Mouse (Mus musculus) CH12F3 (cell line): Measurements from ENCODE around the gene Arl6ip1.

Experiments used
- in situ Hi-C: fragments of 300-500 bp; cut with MboI; formaldehyde crosslinking; loops from 2 replicates; pipeline ENCODE4 v1.14.3; 2020; ENCODE audit warnings: low sequenced_read_pairs

Gene Arl6ip1

DNA sequence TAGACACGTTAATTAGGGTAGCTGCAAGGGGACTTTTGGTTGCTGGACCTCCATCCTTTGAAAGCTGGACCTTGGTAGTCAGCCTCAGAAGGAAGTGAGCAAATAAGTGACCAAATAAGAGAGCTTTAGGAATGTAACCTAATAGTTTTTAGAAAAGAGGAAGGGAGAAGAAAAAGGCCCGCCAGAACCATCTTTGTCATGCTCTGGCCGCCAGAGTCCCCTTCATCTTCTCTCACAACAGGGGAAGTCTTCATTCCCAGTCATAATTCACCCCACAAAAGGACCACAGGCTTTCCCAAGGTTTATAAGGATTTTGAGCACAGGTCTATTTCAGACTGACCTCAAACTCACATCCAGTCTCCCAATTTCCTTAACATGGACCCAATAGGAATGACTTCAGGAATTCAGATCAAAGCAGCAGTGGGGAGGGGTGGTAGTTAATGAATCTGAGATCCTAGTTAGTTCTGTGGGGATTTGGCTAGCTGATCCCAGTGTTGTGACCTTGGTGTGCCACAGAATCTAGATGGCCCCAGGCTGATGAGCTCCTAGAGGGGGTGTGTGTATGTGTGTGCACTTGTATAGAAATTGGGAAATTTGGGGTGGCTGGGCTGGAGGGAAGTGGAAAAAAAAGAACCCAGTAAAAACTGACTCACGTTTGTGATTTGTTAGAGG is 11.8 kb downstream of the Arl6ip1 start:
- in situ Hi-C loops: no loop called here

DNA sequence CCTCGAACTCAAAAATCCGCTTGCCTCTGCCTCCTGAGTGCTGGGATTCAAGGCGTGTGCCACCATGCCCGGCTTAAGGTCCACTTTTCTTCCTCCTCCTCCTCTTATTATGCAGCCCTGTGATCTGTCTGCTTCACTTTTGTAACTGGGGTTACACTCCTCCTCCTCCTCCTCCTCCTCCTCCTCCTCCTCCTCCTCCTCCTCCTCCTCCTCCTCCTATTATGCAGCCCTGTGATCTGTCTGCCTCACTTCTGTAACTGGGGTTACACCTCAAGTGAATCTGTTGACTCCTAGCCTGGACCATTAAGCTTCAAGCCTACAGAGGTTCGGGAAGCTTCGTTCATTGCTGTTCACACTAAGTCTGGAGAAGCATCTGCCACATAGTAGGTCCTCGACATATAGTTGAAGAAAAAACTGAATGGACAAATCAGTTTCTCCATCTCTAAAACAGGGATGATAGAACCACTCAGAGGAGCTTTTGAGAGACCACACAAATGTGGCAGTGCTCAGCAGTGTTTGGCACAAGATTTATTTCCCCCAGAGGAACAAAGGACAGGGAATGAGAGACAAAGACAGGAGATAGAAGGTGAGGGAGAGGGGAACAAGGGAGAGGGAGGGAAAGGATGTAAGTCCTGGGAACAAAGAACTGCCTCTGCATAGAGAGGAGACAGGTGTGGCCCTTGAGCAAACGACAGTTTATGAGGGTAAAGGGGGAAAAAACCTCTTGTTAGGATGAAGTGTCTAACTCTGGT is 12.5 kb downstream of the Arl6ip1 start:
- in situ Hi-C loops: no loop called here

GRCm38 (mm10) chr7:118115877-118116568 is 13.4 kb downstream of the Arl6ip1 start, which contains the start of gene Rps15a:
Rps15a (minus strand) TSS chr7:118116188.
- in situ Hi-C loops: no loop called here

DNA sequence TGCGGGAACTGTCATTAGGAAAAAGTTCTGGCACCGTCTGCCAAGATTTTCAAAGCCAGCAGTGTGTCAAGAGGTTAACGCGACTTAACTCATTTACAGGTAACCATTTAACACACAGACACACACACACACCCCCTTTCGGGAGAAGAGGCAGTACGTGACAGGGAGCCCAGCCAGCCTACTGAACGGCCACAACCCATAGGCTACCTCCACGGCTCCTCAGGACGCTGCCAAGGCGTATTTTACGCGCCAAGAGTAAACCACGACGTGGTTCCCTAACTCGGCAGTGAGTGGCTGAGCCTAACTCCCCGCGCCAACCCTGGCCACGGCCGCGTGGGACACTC is 14.0 kb downstream of the Arl6ip1 start:
- in situ Hi-C loops: no loop called here

GRCm38 (mm10) chr7:118113541-118114297 is 15.7 kb downstream of the Arl6ip1 start:
- in situ Hi-C loops: no loop called here

GRCm38 (mm10) chr7:118111128-118111527 is 18.3 kb downstream of the Arl6ip1 start:
- in situ Hi-C loops: no loop called here

DNA sequence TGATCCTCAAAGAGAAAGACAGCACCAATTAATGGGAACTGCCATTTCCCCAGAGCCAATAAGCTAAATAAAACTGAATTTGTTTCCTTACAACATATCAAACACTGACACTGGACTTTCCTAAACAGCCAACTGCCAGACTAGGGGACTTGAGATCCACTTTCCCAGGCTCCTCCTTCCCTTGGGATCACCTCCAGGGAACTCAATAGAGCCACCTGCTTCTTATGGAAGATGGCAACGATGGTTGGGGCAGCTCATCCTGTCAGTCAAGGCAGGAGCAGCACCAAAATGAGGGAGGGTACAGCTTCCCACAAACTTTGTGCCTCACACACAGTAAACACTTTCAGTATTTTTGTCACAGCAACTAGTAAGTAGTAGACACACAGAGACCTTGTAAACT is 21.8 kb downstream of the Arl6ip1 start:
- in situ Hi-C loops: no loop called here

DNA sequence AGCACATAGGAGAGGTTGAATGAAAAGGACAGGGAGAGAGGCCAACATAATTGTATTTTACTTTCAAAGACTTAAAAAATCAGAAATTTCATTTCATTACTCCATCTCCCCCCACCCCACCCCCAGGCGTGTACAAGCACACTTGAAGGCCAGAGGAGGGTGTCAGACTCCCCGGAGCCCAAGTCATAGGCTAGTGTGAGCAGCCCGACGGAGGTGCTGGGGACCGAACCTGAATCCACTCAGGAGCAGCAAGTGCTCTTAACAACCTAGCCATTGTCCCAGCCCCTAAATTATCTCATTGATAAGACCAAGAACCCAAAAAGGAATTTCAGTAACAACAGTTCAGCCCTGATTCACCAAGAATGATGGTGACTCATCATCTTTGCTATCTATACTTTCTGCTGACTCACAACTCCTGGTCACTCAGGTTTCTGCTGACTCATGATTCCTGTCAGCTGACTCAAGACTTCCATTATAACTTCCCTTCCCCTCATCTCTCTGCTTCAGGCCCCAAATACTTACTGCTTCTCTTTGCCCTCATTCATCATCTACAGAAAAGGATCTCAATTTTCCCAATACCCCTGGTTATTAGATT is 24.9 kb downstream of the Arl6ip1 start:
- in situ Hi-C loops: no loop called here

DNA sequence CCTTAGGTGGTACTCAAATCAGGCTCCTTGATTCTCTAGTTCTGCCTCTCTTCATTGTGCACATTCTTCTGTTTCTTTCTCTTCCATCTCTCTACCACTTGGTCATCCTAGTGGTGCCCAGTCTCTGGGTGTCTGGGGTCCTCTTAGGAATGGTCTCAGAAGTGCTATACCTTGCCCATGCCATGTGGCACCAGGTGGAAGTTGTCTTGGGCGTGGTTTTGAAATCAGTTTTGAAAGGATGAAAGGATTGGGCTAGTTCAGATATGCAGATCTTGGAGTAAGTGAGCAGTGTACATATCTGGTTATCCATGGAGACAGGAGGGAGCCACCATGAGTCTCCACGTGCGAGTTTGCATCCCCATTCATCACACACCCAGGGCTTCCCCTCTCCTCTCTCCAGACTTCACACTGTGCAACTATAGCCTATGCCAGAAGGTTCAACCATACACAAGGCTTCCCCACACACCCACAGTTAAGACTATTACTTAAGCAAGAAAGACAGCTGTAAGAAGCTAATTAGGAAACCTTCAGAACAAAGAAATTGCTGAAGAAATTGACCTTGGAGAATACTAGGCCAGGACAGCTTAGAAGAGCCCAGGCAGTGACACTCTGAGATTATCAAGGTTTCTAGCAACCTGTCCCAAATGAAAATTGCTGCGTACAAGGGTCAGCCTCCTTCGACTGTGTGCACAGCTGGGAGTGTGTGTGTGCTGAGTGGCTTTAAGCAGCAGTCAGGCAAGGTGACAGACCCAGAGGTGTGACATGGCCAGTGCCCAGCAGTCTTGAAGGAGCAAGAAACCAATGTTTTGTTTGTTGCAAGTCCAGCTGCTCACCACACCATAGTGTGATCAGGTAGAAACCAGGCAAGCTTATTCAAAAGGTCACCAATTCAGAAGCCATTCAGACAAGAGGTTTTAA is 25.7 kb downstream of the Arl6ip1 start:
- in situ Hi-C loops: no loop called here

DNA sequence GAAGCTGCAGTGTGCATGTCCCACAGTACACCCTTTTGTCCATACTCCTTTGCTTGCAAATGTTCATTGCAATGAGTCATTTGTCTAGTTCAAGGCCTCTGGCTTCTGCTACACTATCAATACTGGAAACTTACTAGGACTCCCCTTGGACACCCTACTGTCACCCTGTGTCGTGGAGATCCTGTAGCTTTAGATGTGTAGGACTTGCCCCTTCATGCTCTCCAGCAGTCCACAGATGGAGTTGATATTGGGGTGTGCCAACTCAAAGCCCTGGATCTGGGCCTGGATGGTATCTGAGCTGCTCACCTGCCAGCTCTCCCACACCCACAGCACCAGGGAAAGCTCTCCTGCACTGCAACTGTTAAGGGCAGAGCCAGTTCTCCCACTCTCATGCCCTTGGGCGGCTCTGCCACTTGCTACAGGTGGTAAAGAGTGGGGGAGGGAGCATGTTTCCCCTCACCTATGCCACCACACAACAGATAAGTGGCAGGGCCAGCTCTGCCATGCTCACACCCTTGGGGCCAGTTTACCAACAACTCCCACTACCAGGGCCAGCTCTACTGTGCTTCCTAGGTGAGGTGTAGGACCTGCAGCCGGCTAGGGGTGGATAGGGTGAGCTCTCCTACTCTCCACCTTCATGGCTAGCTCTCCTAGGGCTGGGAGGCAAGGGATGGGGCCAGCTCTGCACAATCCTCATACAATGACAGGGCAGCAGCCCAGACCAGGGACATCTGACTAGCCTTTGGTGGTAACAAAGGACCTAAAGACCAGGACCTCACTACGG is 26.6 kb downstream of the Arl6ip1 start:
- in situ Hi-C loops: no loop called here

DNA sequence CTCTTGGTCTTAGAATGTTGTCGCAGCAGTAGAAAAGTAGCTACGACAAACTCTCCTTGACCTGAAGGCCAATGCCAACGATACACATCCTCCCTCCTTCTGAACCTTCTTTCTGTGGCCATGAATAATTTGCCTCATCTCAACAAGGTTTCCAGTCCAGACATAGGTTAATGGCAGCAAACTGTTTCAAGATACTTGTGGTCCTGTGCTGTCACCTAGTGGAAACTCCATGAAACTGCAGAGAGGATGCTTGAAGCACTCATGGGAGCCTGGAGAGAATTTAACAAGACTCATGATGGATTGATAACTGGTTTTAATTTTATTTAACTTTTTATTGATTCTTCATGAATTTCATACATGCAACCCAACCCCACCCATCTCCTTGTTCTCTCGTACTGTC is 27.2 kb downstream of the Arl6ip1 start:
- in situ Hi-C loops: no loop called here

- in situ Hi-C loops: no loop called here
Observed at GRCm38 (mm10) chr7:118097615-118098014, 31.8 kb downstream of the Arl6ip1 start.

DNA sequence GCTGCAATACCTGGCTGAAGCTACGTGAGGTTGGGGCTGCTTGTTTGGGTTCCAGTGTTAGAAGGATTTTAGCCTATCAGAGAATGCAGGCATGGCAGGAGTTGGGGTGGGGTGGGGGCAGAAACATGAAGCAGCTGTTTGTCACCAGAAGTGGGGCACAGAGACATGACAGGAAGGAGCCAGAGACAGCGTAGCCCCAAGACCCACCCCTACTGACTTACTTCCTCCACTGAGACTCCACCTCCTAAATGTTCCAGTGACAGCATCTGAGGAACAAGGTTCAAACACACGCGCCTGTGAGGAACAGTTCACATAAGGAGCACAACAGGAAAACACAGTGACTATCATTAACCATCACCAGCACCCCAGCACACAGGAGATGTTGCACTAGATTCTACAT is 49.5 kb downstream of the Arl6ip1 start:
- in situ Hi-C loops: no loop called here

GRCm38 (mm10) chr7:118079097-118079496 is 50.4 kb downstream of the Arl6ip1 start:
- in situ Hi-C loops: no loop called here
